Mouse (Mus musculus): ENCODE data around the gene Tspan11. TPM values are rescaled to one million over a fixed set of nuclear protein-coding genes. Genes with fewer than 3 reads are reported as not detected.

Gene Tspan11
- polyA plus RNA-seq, 1 experiment: 0.99 TPM

- no peaks in the 10 kb centered on the region for H3K79me3 ChIP-seq (ENCODE audit: low read depth)
- H3ac ChIP-seq (ENCODE audit: control insufficient read depth, insufficient read length, low read depth): no peak overlapping the region
- no peaks in the 10 kb centered on the region for H3K36me3 ChIP-seq (ENCODE audit: control insufficient read depth, insufficient read depth)
- no peak overlapping the region for H3K4me3 ChIP-seq (ENCODE audit: insufficient read depth, poor library complexity, severe bottlenecking)
- TF ChIP-seq MYOG (IDR thresholded peaks at IDR 0.05; ENCODE audit: control insufficient read depth, extremely low read depth, insufficient read length) (no peak), MYOD1 (IDR thresholded peaks at IDR 0.05; ENCODE audit: control insufficient read depth, insufficient read length, low read depth) (no peak), FOSL1 (IDR thresholded peaks at IDR 0.05; ENCODE audit: insufficient read depth, low read length, poor library complexity, severe bottlenecking) (no peak), CTCF (IDR thresholded peaks at IDR 0.05; ENCODE audit: control insufficient read depth, insufficient read depth, insufficient read length) (no peak), USF1 (IDR thresholded peaks at IDR 0.05; ENCODE audit: low read depth) (no peak), CEBPB (IDR thresholded peaks at IDR 0.05; ENCODE audit: low read depth) (no peak), MAX (IDR thresholded peaks at IDR 0.05) (no peak)
- H3K27me3 ChIP-seq (ENCODE audit: control insufficient read depth, insufficient read depth, insufficient read length): no peaks in the 10 kb centered on the region
- H3K79me2 ChIP-seq (ENCODE audit: control insufficient read depth, insufficient read depth): no peaks in the 10 kb centered on the region
Observed at GRCm38 (mm10) chr6:127846521-127846920, 40.9 kb upstream of the Tspan11 start.

DNA sequence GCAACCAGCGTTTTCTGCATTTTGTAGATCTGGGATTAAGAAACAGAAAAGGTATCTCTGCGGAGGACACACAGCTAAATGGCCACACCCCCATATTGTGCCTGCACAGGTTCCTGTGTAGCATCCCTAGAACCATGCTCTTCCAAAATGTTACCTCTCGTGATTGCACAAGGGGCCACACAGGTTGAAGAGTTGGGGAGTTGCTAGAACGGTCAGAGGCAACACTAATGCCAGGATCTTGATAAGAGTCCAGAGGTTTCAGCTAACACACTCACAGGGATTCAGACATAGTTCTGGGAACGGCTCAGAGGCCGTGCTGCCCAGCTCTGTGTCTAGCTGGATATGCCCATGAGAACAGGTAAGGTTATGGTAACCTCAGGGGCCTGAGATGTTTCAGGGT is 37.9 kb upstream of the Tspan11 start:
- H3K79me2 ChIP-seq (ENCODE audit: control insufficient read depth, insufficient read depth): no peaks in the 10 kb centered on the region
- no peak for TF ChIP-seq MYOD1 (IDR thresholded peaks at IDR 0.05; ENCODE audit: control insufficient read depth, insufficient read length, low read depth)
- TF ChIP-seq USF1 (IDR thresholded peaks at IDR 0.05; ENCODE audit: low read depth): no peak
- no peak for TF ChIP-seq MAX (IDR thresholded peaks at IDR 0.05)
- TF ChIP-seq CEBPB (IDR thresholded peaks at IDR 0.05; ENCODE audit: low read depth): no peak
- no peak for TF ChIP-seq MYOG (IDR thresholded peaks at IDR 0.05; ENCODE audit: control insufficient read depth, extremely low read depth, insufficient read length)
- no peaks in the 10 kb centered on the region for H3K79me3 ChIP-seq (ENCODE audit: low read depth)
- H3K27me3 ChIP-seq (ENCODE audit: control insufficient read depth, insufficient read depth, insufficient read length): peaks cover 3% of the 10 kb centered on the region
- H3K36me3 ChIP-seq (ENCODE audit: control insufficient read depth, insufficient read depth): no peaks in the 10 kb centered on the region
- no peak overlapping the region for H3K4me3 ChIP-seq (ENCODE audit: insufficient read depth, poor library complexity, severe bottlenecking)
- H3ac ChIP-seq (ENCODE audit: control insufficient read depth, insufficient read length, low read depth): no peak overlapping the region

DNA sequence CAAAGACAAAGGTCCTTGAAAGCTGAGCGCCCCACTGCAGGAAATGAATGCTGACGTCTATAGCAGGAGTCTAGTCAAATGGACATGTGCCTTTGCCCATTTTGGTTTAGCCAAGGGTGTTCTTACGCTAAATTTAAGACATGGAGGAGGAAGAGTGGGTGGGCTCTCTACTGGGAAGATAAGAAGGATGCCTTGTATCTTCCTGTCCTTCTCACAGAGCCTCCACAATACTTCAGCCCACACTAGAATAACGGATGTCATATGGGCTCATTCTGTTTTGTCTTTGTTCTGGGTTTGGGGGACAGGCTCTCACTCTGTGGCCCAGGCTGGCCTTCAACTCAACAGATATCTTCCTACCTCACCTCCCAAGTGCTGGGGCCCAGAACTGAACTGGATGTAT is 35.8 kb upstream of the Tspan11 start:
- Histone ChIP-seq H3K4me3 (ENCODE audit: insufficient read depth, poor library complexity, severe bottlenecking) (no peak overlapping the region), H3K79me2 (ENCODE audit: control insufficient read depth, insufficient read depth) (no peaks in the 10 kb centered on the region), H3K27me3 (ENCODE audit: control insufficient read depth, insufficient read depth, insufficient read length) (peaks cover 3% of the 10 kb centered on the region), H3ac (ENCODE audit: control insufficient read depth, insufficient read length, low read depth) (no peak overlapping the region), H3K36me3 (ENCODE audit: control insufficient read depth, insufficient read depth) (no peaks in the 10 kb centered on the region), H3K79me3 (ENCODE audit: low read depth) (no peaks in the 10 kb centered on the region)
- TF ChIP-seq MYOD1 (IDR thresholded peaks at IDR 0.05; ENCODE audit: control insufficient read depth, insufficient read length, low read depth) (no peak), MAX (IDR thresholded peaks at IDR 0.05) (no peak), CTCF (IDR thresholded peaks at IDR 0.05; ENCODE audit: control insufficient read depth, insufficient read depth, insufficient read length) (no peak), CEBPB (IDR thresholded peaks at IDR 0.05; ENCODE audit: low read depth) (no peak), FOSL1 (IDR thresholded peaks at IDR 0.05; ENCODE audit: insufficient read depth, low read length, poor library complexity, severe bottlenecking) (no peak), MYOG (IDR thresholded peaks at IDR 0.05; ENCODE audit: control insufficient read depth, extremely low read depth, insufficient read length) (no peak), USF1 (IDR thresholded peaks at IDR 0.05; ENCODE audit: low read depth) (no peak)

DNA sequence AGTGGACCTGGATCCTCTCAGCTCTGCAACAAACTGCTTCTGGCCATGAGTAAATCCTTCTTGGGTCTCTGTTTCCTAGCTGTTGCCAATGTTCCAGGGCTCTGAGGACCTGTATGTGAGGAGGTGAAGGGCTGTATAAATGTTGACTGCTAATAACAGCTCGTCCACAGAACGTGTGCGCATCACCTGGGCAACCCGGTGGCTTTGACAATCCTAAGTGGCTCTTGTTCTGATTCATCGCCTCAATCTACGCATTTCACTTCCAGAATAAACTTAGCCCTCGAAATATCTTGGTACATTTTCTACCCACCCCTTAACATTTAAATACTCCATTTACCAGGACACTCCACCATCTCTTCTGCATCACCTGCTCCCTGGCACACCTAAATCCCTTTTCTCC is 34.1 kb upstream of the Tspan11 start:
- no peaks in the 10 kb centered on the region for H3K79me2 ChIP-seq (ENCODE audit: control insufficient read depth, insufficient read depth)
- no peak overlapping the region for H3ac ChIP-seq (ENCODE audit: control insufficient read depth, insufficient read length, low read depth)
- peaks cover 3% of the 10 kb centered on the region for H3K27me3 ChIP-seq (ENCODE audit: control insufficient read depth, insufficient read depth, insufficient read length)
- no peak for TF ChIP-seq USF1 (IDR thresholded peaks at IDR 0.05; ENCODE audit: low read depth)
- TF ChIP-seq CTCF (IDR thresholded peaks at IDR 0.05; ENCODE audit: control insufficient read depth, insufficient read depth, insufficient read length): no peak
- no peak for TF ChIP-seq MYOG (IDR thresholded peaks at IDR 0.05; ENCODE audit: control insufficient read depth, extremely low read depth, insufficient read length)
- no peak for TF ChIP-seq MAX (IDR thresholded peaks at IDR 0.05)
- TF ChIP-seq CEBPB (IDR thresholded peaks at IDR 0.05; ENCODE audit: low read depth): no peak
- no peak for TF ChIP-seq FOSL1 (IDR thresholded peaks at IDR 0.05; ENCODE audit: insufficient read depth, low read length, poor library complexity, severe bottlenecking)
- TF ChIP-seq MYOD1 (IDR thresholded peaks at IDR 0.05; ENCODE audit: control insufficient read depth, insufficient read length, low read depth): no peak
- no peak overlapping the region for H3K4me3 ChIP-seq (ENCODE audit: insufficient read depth, poor library complexity, severe bottlenecking)
- no peaks in the 10 kb centered on the region for H3K36me3 ChIP-seq (ENCODE audit: control insufficient read depth, insufficient read depth)
- no peaks in the 10 kb centered on the region for H3K79me3 ChIP-seq (ENCODE audit: low read depth)

DNA sequence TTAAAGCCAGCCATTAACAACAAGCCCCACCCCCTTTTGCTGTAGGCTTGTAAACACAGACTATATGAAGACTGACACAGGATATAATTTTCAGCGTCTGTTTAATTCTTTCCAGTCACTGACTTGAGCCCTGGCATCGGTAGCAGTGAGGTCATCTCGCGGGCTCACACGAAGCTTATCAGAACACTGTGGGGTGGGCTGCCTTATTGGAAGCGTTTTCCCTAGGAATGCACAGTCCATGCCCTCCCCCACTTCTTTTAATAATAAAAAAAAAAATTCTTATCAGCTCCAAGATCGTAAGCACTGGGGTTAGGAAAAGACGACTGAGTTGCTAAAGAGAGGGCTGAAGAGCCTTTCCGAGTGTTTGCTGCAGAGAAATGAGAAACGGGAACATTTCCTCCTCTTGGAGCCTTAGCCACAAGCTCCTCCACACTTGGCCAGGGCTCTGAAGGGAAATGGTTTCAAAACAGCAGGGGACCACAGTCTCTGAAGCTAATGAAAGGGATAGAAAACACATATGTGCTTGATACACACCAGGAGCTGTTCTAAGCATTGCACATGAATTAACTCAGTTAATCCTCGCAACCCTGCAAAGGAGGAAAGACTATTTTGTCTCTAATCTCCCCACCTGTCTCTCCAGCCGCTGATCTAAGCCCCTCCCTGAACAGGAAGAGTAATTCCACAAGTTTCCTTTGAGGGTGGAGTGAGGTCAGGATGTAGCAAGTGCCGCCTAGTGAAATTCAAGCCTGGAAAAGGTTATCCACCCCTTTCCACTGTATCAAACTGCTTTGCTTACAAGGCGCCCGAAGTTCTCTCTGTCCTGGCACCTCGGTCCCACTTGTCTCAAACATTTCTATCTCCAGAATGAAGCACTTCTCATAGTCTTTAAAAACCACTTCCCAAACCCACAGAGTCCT is 33.4 kb upstream of the Tspan11 start:
- no peak overlapping the region for H3K4me3 ChIP-seq (ENCODE audit: insufficient read depth, poor library complexity, severe bottlenecking)
- H3K79me3 ChIP-seq (ENCODE audit: low read depth): no peaks in the 10 kb centered on the region
- H3K27me3 ChIP-seq (ENCODE audit: control insufficient read depth, insufficient read depth, insufficient read length): peaks cover 3% of the 10 kb centered on the region
- no peak overlapping the region for H3ac ChIP-seq (ENCODE audit: control insufficient read depth, insufficient read length, low read depth)
- H3K36me3 ChIP-seq (ENCODE audit: control insufficient read depth, insufficient read depth): no peaks in the 10 kb centered on the region
- H3K79me2 ChIP-seq (ENCODE audit: control insufficient read depth, insufficient read depth): no peaks in the 10 kb centered on the region
- TF ChIP-seq FOSL1 (IDR thresholded peaks at IDR 0.05; ENCODE audit: insufficient read depth, low read length, poor library complexity, severe bottlenecking): no peak
- TF ChIP-seq MYOG (IDR thresholded peaks at IDR 0.05; ENCODE audit: control insufficient read depth, extremely low read depth, insufficient read length): no peak
- TF ChIP-seq MAX (IDR thresholded peaks at IDR 0.05): no peak
- TF ChIP-seq USF1 (IDR thresholded peaks at IDR 0.05; ENCODE audit: low read depth): no peak
- no peak for TF ChIP-seq CTCF (IDR thresholded peaks at IDR 0.05; ENCODE audit: control insufficient read depth, insufficient read depth, insufficient read length)
- no peak for TF ChIP-seq MYOD1 (IDR thresholded peaks at IDR 0.05; ENCODE audit: control insufficient read depth, insufficient read length, low read depth)
- no peak for TF ChIP-seq CEBPB (IDR thresholded peaks at IDR 0.05; ENCODE audit: low read depth)

Data from C2C12 (cell line).